Mouse (Mus musculus): Measurements from ENCODE around the gene Pdzk1ip1. TPM values are rescaled to one million over a fixed set of nuclear protein-coding genes. Genes with fewer than 3 reads are reported as not detected.

Pdzk1ip1 gene
- polyA plus RNA-seq, 1 experiment, result 171 TPM

DNA sequence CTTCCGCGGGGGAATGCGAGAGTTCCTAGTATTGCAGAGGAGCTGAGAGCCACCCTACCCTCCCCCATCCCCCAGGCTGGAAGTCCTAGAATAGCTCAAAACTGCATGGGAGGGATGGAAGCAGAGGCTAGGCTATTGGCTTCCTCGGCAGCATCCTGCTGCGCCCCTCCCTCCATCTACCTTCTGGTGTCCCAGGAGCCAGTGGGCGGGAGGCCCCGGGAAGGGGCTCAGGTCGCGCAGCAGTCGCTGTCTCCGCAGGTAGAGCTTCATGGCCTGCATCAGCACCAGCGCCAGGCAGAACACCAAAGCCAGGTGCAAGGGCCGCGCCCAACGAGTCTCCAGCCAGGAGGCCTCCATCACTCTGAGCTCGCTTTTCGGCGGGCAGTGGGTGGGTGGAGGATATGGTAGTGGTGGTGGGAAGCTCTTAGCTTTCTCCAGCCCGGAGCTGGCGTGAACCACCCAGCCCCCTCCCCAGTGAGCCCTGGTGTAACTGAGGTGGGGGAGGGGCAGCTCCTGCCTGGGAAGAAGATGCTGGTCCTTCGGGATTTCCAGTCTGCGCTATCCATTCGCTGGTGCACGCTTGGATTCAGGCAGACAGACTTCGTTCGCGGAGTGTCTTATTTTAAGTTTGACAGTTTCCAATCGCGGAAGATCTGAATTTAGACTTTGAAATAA lies 45.2 kb downstream of the Pdzk1ip1 start, which contains the start of gene Cyp4x1:
Gene Cyp4x1 (minus strand): TSS at position 661 of the 675 bp plus-strand sequence.
- no peak for DNase-seq
- 4% methylated on average over 29 of the region's 29 CpGs for WGBS
- Histone ChIP-seq H3K4me3 (replicated peaks; ENCODE audit: extremely low read depth, low read depth, low read length) (no peak within 1 kb of the TSS), H3K4me1 (ENCODE audit: control insufficient read depth, insufficient read depth, low read length) (no peaks in the 10 kb centered on the region)
- no peak for TF ChIP-seq POLR2A (IDR thresholded peaks at IDR 0.05; ENCODE audit: borderline replicate concordance, extremely low read depth, low read depth, low read length)

GRCm38 (mm10) chr4:115134296-115134630 lies 45.8 kb downstream of the Pdzk1ip1 start:
- Histone ChIP-seq H3K4me3 (replicated peaks; ENCODE audit: extremely low read depth, low read depth, low read length) (no peak overlapping the region), H3K4me1 (ENCODE audit: control insufficient read depth, insufficient read depth, low read length) (no peaks in the 10 kb centered on the region)
- TF ChIP-seq POLR2A (IDR thresholded peaks at IDR 0.05; ENCODE audit: borderline replicate concordance, extremely low read depth, low read depth, low read length), result no peak
- TF ChIP-seq CTCF (IDR thresholded peaks at IDR 0.05; ENCODE audit: insufficient read depth, low read length), result no peak
- no peak for DNase-seq
- WGBS, result 26% methylated on average over 7 of the region's 7 CpGs

Other genes with a start within 250 kb of the Pdzk1ip1 start
- gene Foxd2, start 179.8 kb upstream of the Pdzk1ip1 start, polyA plus RNA-seq (2012; rRNA removed), result 0.53 and 0.77 TPM in 2 replicates
- not detected in 2 replicates for gene Foxe3, start 162.7 kb upstream of the Pdzk1ip1 start, polyA plus RNA-seq (2012; rRNA removed)
- 11.1 and 12.2 TPM in 2 replicates for gene Cmpk1, start 101.5 kb upstream of the Pdzk1ip1 start, polyA plus RNA-seq (2012; rRNA removed)
- 0.26 and 0.28 TPM in 2 replicates for gene Stil, start 88.5 kb upstream of the Pdzk1ip1 start, polyA plus RNA-seq (2012; rRNA removed)
- 11.1 and 20.9 TPM in 2 replicates for gene Tal1, start 32.3 kb upstream of the Pdzk1ip1 start, polyA plus RNA-seq (2012; rRNA removed)
- gene Cyp4x1, start 45.6 kb downstream of the Pdzk1ip1 start, polyA plus RNA-seq (2012; rRNA removed), result not detected in 2 replicates
- not detected in 2 replicates for gene Cyp4a29, start 153.4 kb downstream of the Pdzk1ip1 start, polyA plus RNA-seq (2012; rRNA removed)
- gene Cyp4a12a, start 210.3 kb downstream of the Pdzk1ip1 start, polyA plus RNA-seq (2012; rRNA removed), result 0.14 and 0.49 TPM in 2 replicates

All from lung, adult 2 months (tissue).